Mouse (Mus musculus): ENCODE results near the gene Slc9a9. TPM values are rescaled to one million over a fixed set of nuclear protein-coding genes. Genes with fewer than 3 reads are reported as not detected.

The Slc9a9 gene
- total RNA-seq, 2 experiments from 2014 or later, result 23.1 to 23.7 TPM

DNA sequence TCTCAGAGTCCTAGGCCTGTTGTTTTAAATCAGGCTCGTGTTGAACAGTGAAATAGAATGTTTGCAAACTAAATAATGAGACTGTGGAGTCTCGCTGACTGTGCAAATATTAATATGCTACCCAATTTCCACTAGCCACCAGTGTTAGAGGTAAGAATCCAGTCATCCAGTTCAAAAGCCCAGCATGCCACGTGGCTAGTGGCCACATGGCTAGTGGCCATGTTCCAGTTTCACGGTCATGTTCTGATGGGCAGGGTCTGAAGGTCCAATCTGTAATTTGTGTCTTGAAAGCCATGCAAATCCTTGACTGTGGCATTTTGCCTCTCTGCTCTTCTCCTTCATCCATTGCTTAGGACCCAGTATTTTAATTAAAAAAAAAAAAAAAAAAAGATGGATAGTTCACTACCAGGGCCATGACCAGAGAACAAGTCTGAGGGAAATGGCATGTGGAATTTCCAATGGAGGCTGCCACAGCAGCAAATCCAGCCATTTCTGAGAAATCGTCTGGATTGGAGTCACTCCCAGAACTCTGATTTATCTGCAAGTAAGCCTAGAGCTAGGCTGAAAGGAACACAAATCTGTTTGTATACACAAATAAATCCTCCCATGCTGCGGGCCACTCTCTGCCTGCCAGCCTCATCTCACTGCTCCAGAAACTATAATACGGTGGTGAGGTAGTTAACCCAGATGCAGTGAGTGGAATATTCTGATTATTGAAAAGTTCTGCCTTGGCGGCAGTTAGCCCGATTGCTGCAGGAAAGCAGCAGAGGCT, 35.5 kb downstream of the Slc9a9 start:
- DNase-seq (ENCODE audit: extremely low spot score in 1 of 2, low spot score in 2 of 2), result no peak

DNA sequence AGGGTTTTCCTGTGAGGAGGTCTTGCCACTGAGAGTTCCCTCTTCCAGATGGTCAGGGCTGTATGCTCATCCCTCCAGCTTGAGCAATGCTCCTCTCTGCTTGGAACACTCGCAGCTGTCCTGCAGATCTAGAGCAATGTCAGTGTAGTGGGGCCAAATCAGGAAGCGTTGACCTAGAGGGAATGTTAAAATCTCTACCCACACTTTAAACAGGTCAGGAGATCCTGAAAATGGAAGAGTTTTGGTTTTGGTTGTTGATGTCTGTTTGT, 36.0 kb downstream of the Slc9a9 start:
- Histone ChIP-seq H3K27ac (no peak overlapping the region), H3K4me3 (no peak overlapping the region)
- intact Hi-C loops (cut with DNase I), result loop anchor here (10.0 kb wide), 1 partner anchor 1821 kb away; no protein-coding TSS in a partner anchor
- no peak for TF ChIP-seq CTCF (IDR thresholded peaks at IDR 0.05)
- DNase-seq (ENCODE audit: extremely low spot score in 1 of 2, low spot score in 2 of 2), result no peak

More for the DNA sequence above, 35.5 kb downstream of the Slc9a9 start:
- Histone ChIP-seq H3K4me3 (no peak overlapping the region), H3K27ac (no peak overlapping the region)
- TF ChIP-seq CTCF (IDR thresholded peaks at IDR 0.05), result no peak
- intact Hi-C loops (cut with DNase I), result loop anchor here (5.0 to 10.0 kb wide), 2 partner anchors 168 to 1820 kb away; partner anchors contain the start of gene 1190002N15Rik

DNA sequence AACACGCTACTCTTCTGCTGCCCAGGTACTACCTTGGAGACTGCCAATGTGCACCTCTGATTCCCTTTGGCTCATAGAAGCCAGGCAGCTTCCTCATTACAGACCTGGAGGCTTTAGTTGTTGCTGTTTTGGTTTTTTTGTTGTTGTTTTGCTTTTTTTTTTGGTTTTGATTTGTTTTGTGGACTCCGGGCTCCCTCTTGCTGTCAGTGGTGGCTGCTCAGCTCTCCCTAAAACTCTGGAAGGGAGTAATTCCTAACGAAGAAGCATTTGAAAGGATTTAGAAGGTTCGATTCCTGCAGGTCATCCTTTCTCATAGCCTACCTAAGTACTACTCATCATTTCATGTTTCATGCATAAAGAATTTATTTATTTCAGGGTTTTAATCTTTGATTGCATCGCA, 42.4 kb downstream of the Slc9a9 start:
- no peak for DNase-seq (ENCODE audit: extremely low spot score in 1 of 2, low spot score in 2 of 2)
- TF ChIP-seq CTCF (IDR thresholded peaks at IDR 0.05), result peak; percentile 36
- Histone ChIP-seq H3K4me3 (no peak overlapping the region), H3K27ac (no peak overlapping the region)
- intact Hi-C loops (cut with DNase I), result no loop called here

DNA sequence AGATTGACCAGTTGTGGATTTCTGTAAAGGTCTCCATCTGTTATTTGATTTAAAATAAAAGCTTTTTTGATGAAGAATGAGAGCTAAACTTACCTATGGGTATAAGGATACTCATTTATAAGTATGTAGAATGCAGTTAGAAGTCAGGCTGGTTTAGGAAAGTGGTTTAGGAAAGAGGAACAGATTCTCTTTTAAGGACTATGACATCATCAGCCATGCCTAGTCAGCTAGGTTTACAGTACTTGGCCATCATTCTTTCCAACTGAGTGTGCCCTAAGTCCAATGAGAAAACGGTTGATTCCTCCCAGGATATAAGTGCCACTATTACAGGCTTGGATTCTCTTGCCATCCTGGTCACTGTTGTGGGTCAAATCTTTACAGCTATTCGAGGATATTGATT, 47.0 kb downstream of the Slc9a9 start:
- no peak overlapping the region for H3K27ac ChIP-seq
- H3K4me3 ChIP-seq, result no peak overlapping the region
- intact Hi-C loops (cut with DNase I), result no loop called here
- no peak for DNase-seq (ENCODE audit: extremely low spot score in 1 of 2, low spot score in 2 of 2)
- no peak for TF ChIP-seq CTCF (IDR thresholded peaks at IDR 0.05)

DNA sequence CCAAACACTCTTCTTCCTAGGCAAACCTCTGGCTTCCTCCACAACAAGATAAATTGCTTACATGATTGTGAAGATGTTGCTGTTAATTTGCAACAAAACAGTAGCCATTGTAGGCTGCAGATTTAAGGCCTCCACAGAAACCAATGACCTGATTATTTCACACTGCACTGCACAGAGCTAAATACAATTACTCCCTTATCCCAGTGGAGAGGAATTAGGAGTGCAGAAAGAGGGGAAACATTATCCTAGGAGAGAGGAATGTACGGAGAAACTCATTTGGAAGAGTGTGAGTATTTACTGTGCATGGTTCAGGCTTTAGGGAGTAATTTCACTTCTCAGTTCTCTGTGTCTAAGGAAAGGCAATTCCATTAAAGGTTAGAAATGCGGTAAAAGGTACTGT, 53.9 kb downstream of the Slc9a9 start:
- DNase-seq (ENCODE audit: extremely low spot score in 1 of 2, low spot score in 2 of 2), result no peak
- H3K4me3 ChIP-seq, result no peak overlapping the region
- TF ChIP-seq CTCF (IDR thresholded peaks at IDR 0.05), result no peak
- no peak overlapping the region for H3K27ac ChIP-seq
- intact Hi-C loops (cut with DNase I), result no loop called here

DNA sequence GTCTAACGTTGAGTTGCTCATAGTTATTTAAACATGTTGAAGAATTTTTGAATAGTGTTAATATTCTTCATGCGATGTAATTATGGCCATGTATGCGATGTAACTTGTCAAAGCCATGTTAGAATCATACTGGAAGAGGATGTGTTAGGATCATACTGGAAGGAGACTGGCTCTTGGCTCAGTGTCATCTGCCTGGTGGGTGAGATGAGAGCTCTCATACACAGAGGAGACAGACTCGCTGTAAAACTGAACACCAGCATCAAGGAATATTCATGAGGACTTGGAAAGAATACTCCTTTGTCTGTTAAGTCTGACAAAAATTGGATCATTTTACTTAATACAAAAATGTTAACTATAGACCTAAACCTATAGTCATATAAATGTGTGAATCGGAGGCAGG, 55.4 kb downstream of the Slc9a9 start:
- no peak for TF ChIP-seq CTCF (IDR thresholded peaks at IDR 0.05)
- DNase-seq (ENCODE audit: extremely low spot score in 1 of 2, low spot score in 2 of 2), result no peak
- intact Hi-C loops (cut with DNase I), result loop anchor here (5.0 kb wide), 1 partner anchor 188 kb away; the partner anchor contains the start of gene 1190002N15Rik
- Histone ChIP-seq H3K27ac (no peak overlapping the region), H3K4me3 (no peak overlapping the region)

DNA sequence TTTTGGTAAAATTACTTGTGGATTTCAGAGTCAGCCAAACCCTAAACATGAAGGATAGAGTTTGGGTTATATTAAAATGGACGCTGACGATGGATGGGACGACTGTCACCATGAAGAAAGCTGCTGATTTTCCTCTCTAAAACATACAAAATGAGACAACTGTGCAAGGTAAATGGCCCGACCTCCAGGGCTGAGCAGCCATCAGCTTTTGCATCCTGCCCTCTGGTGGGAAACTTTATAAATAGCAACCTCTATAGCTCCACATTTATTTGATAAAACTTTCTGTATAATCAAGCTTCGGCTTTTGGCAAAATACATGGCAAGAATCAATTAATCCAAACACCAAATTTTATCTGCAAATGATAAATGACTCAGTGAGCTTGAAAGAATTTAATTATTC, 57.7 kb downstream of the Slc9a9 start:
- no peak for DNase-seq (ENCODE audit: extremely low spot score in 1 of 2, low spot score in 2 of 2)
- intact Hi-C loops (cut with DNase I), result loop anchor here (5.0 kb wide), 1 partner anchor 190 kb away; the partner anchor contains the start of gene 1190002N15Rik
- Histone ChIP-seq H3K4me3 (no peak overlapping the region), H3K27ac (no peak overlapping the region)
- peak; percentile 64 for TF ChIP-seq CTCF (IDR thresholded peaks at IDR 0.05)

DNA sequence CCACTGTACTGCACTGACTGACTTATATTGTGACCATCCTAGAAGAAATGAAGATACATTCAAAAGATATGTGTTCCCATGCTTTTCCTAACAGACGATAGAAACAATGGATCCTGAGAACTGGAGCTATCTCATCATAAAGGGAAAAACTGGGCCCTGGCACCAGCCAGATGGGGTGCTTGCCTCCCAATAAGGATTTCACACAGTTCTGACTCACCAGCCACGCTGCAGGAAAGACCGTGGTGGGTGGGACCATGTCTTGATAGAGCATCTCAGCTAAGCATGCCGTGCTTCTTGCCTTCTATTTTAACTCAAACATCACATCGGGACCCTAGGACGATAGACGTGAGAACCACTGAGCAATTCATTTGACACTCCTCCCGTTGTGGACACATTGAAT, 60.7 kb downstream of the Slc9a9 start:
- Histone ChIP-seq H3K4me3 (no peak overlapping the region), H3K27ac (no peak overlapping the region)
- TF ChIP-seq CTCF (IDR thresholded peaks at IDR 0.05), result no peak
- intact Hi-C loops (cut with DNase I), result no loop called here
- DNase-seq (ENCODE audit: extremely low spot score in 1 of 2, low spot score in 2 of 2), result no peak

DNA sequence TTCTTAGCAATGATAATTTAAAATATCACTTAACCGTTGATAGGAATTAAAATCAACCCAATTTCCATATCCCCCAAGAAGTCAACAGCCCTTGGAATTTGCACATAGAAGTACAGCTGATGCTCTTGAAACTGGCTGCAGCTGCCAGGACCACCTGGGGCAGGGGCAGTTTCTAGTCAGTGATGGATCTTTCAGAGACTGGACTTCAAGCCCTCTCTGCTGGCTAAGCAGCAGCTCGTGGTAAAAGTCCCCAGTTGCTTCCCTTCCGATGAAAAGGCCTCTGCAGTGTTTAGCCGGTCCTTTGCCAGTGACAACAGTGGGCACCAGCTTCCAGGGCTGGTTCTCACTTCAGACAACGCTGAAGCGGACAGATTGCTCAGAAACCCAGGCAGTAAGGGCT, 62.4 kb downstream of the Slc9a9 start:
- no peak overlapping the region for H3K4me3 ChIP-seq
- no peak for TF ChIP-seq CTCF (IDR thresholded peaks at IDR 0.05)
- DNase-seq (ENCODE audit: extremely low spot score in 1 of 2, low spot score in 2 of 2), result no peak
- intact Hi-C loops (cut with DNase I), result no loop called here
- no peak overlapping the region for H3K27ac ChIP-seq

DNA sequence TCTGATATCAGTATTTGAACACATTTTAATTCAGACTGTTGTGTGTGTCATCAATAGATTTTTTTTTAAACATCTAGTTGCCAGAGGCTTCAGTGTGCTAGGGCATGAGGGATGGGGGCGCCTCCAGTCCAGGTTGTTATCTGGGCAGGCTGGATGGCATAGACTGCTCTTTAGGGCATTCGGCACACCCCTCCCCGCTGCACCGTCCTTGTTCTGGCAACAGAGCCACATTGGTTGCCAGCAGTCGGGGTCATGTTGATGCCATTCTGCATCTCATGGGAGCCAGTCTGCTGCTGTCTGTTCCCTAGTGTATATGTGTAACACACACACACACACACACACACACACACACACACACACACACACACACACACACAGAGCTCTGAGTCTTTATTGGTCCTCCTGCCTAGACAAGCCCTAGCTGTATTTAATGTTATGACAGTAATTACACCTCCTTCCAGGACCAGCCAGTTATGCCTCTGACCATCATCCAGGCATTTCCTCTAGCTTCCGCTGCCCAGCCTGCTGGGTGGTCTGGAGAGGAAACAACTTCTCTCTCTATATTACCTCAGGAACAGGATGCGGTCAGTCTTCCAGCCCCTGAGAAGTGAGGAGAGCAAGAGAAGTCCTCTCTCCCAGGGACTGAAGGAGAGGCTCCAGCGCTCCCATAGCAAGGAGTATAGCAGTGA, 63.0 kb downstream of the Slc9a9 start:
- no peak overlapping the region for H3K4me3 ChIP-seq
- no peak overlapping the region for H3K27ac ChIP-seq
- no peak for DNase-seq (ENCODE audit: extremely low spot score in 1 of 2, low spot score in 2 of 2)
- intact Hi-C loops (cut with DNase I), result no loop called here
- no peak for TF ChIP-seq CTCF (IDR thresholded peaks at IDR 0.05)

DNA sequence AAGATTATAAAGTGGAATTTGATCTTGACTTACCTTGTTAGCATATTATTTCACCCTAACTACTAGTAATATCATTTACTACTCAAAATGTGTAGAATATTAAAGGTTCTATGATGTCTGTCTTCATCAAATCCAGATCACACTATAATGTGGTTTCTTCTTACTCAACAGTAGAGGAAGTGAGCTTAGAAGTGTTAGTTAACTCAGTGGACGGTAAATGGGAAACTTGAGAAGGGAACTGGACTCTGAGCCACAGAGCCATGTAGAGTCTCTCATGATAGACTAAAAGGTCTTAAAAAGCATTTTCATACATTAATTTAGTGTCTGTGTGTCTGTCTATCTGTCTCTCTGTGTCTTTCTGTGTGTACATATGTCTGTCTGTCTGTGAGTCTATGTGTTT, 64.6 kb downstream of the Slc9a9 start:
- no peak overlapping the region for H3K4me3 ChIP-seq
- intact Hi-C loops (cut with DNase I), result no loop called here
- no peak for TF ChIP-seq CTCF (IDR thresholded peaks at IDR 0.05)
- DNase-seq (ENCODE audit: extremely low spot score in 1 of 2, low spot score in 2 of 2), result no peak
- no peak overlapping the region for H3K27ac ChIP-seq

DNA sequence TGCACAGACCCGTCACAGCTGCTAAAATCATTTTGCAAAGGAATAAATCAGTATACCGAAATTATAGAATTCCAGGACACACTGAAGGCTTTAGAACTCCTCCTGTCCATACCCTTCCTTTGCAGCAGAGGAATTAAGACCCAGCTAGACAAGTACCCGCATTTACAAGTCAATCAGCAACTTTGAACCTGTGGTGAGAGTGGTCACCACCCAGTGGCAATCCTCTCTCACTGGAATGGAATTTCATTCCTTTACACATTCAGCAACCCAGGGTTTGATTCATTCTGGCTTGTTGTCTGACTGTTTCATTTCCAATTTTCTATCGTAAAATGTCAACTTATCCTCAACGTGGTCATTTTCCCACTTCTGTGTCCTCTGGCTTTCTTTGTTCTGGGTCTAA, 67.5 kb downstream of the Slc9a9 start:
- H3K27ac ChIP-seq, result no peak overlapping the region
- no peak for TF ChIP-seq CTCF (IDR thresholded peaks at IDR 0.05)
- intact Hi-C loops (cut with DNase I), result loop anchor here (5.0 kb wide), 2 partner anchors 335 to 585 kb away; no protein-coding TSS in a partner anchor
- no peak overlapping the region for H3K4me3 ChIP-seq
- no peak for DNase-seq (ENCODE audit: extremely low spot score in 1 of 2, low spot score in 2 of 2)

All from left cerebral cortex, adult 2 months (tissue).